In the genomic region with DNA sequence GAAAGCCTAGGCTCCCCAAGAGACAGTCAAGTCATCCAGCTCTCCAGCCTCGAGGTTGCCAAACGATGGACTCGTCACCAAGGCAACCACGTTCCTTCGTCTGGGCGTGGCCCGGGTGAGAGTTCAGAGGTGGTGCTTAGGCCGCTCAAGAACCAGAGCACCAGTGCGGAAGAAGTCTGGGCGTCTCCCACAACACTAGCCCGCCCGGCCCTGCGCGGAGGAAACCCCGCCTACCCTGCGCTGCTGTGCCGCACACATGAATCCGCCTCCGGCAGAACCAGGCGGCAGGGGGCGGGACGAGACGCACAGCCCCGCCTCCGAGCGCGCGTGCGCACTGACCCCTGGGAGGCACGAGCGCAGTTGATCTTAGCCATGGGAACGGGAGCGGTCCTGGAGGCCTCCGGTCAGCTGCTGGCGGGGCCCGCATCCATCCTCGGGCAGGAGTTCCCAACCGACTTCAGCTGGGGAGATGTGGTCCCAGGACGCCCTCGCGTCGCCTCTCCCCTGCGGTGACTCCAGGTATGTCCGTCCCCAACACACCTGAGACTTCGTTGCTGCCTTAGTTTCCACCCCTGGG, we compare ENCODE assay signal across 8 mouse cellular contexts. TPM values are rescaled to one million over a fixed set of nuclear protein-coding genes. Genes with fewer than 3 reads are reported as not detected.
A peak's percentile ranks its signal among the peaks of the same experiment; 100 is the strongest.
DNase-seq lines count a peak whose midpoint lies in the region; ATAC-seq and TF ChIP-seq lines count a peak whose summit lies in the region.

A gene (plus strand): TSS at position 363 of the 577 bp plus-strand sequence.

- WGBS in kidney, embryonic 14.5 days, result under 1% methylated on average over 45 of the region's 45 CpGs
- WGBS in limb, embryonic 15.5 days, result under 1% methylated on average over 45 of the region's 45 CpGs

- H3K36me3 ChIP-seq in kidney, embryonic 14.5 days (ENCODE audit: control insufficient read depth, insufficient read depth, low read length), result no peaks in the 10 kb centered on the region
- H3K36me3 ChIP-seq in limb, embryonic 15.5 days, result 0 out of 2 replicates have a peak, but pooled peaks cover 5% of the 10 kb centered on the region

- no peaks in the 10 kb centered on the region for H3K9me3 ChIP-seq in kidney, embryonic 14.5 days (ENCODE audit: control insufficient read depth, low read length)
- H3K9me3 ChIP-seq in limb, embryonic 15.5 days, result no peaks in the 10 kb centered on the region

- peak; percentile 97 for DNase-seq in A20 (ENCODE audit: low read depth, low spot score)
- DNase-seq in heart, adult 9 months (ENCODE audit: low spot score in 2 of 2), result peak; percentile 97 to 98
- peak; percentile 79 to 94 for DNase-seq in monocyte, adult 2 months (ENCODE audit: low read depth in 1 of 2, low spot score in 2 of 2)
- peak; percentile 93 to 94 for DNase-seq in spleen, postnatal 36 days (ENCODE audit: low spot score in 2 of 2)

- no peak for TF ChIP-seq CTCF in bone marrow macrophage, adult 2 months (IDR thresholded peaks at IDR 0.05; ENCODE audit: low read depth, low read length)
- no peak for TF ChIP-seq CTCF in embryonic fibroblast, embryonic 13.5 days (IDR thresholded peaks at IDR 0.05; ENCODE audit: borderline replicate concordance, insufficient read depth, low read length)

- H3K27me3 ChIP-seq in kidney, embryonic 14.5 days (ENCODE audit: control insufficient read depth, insufficient read depth, low read length), result no peaks in the 10 kb centered on the region
- no peaks in the 10 kb centered on the region for H3K27me3 ChIP-seq in limb, embryonic 15.5 days

- peak within 1 kb of the TSS; percentile 28; the same call in 1 of the 2 replicates for H3K27ac ChIP-seq in bone marrow macrophage, adult 2 months (ENCODE audit: insufficient read depth, low read depth, low read length)
- peak within 1 kb of the TSS; percentile 50; the same call in 1 of the 2 replicates for H3K27ac ChIP-seq in embryonic fibroblast, embryonic 13.5 days (ENCODE audit: insufficient read depth, low read length)
- H3K27ac ChIP-seq in kidney, embryonic 14.5 days (ENCODE audit: low read depth, low read length), result no peak within 1 kb of the TSS
- peak within 1 kb of the TSS; percentile 78 for H3K27ac ChIP-seq in limb, embryonic 15.5 days

- H3K4me2 ChIP-seq in kidney, embryonic 14.5 days (replicated peaks; ENCODE audit: low read depth, low read length), result peak within 1 kb of the TSS; percentile 68
- peak within 1 kb of the TSS; percentile 54 for H3K4me2 ChIP-seq in limb, embryonic 15.5 days

- peak within 1 kb of the TSS; percentile 71 for H3K9ac ChIP-seq in kidney, embryonic 14.5 days (ENCODE audit: low read depth, low read length)
- H3K9ac ChIP-seq in limb, embryonic 15.5 days, result peak within 1 kb of the TSS; percentile 47

- peaks cover 3% of the 10 kb centered on the region; the same call in 1 of the 2 replicates for H3K4me1 ChIP-seq in bone marrow macrophage, adult 2 months (ENCODE audit: control insufficient read depth, insufficient read depth, low read length)
- H3K4me1 ChIP-seq in embryonic fibroblast, embryonic 13.5 days (ENCODE audit: control insufficient read depth, insufficient read depth, low read length), result no peaks in the 10 kb centered on the region; the same call in 1 of the 2 replicates
- H3K4me1 ChIP-seq in kidney, embryonic 14.5 days (ENCODE audit: control insufficient read depth, insufficient read depth, low read length), result 0 out of 2 replicates have a peak, but pooled peaks cover 4% of the 10 kb centered on the region
- H3K4me1 ChIP-seq in limb, embryonic 15.5 days, result 0 out of 2 replicates have a peak, but pooled peaks cover 4% of the 10 kb centered on the region

- H3K4me3 ChIP-seq in bone marrow macrophage, adult 2 months (ENCODE audit: insufficient read depth, low read length), result peak within 1 kb of the TSS; percentile 82
- peak within 1 kb of the TSS; percentile 64 for H3K4me3 ChIP-seq in embryonic fibroblast, embryonic 13.5 days (ENCODE audit: insufficient read depth, low read length)
- peak within 1 kb of the TSS; percentile 69 for H3K4me3 ChIP-seq in kidney, embryonic 14.5 days (ENCODE audit: low read length)
- peak within 1 kb of the TSS; percentile 63 for H3K4me3 ChIP-seq in limb, embryonic 15.5 days

- ATAC-seq in kidney, embryonic 14.5 days (ENCODE audit: low FRiP score, low TSS enrichment), result peak; percentile 100
- ATAC-seq in limb, embryonic 15.5 days (ENCODE audit: insufficient number of reproducible peaks, low FRiP score, low TSS enrichment, low read depth), result peak; percentile 99

- no peak for TF ChIP-seq POLR2A in bone marrow macrophage, adult 2 months (IDR thresholded peaks at IDR 0.05; ENCODE audit: borderline replicate concordance, low read depth, low read length)
- peak; percentile 97 for TF ChIP-seq POLR2A in embryonic fibroblast, embryonic 13.5 days (IDR thresholded peaks at IDR 0.05; ENCODE audit: low read depth, low read length)

RNA-seq across cellular contexts. Expression of the gene that starts here (rescaled TPM):
- 4.2 and 5.0 TPM in 2 replicates for polyA plus RNA-seq in bone marrow macrophage, adult 2 months (2012; ENCODE audit: insufficient read depth, insufficient read length, missing spikeins)
- polyA plus RNA-seq in embryonic fibroblast, embryonic 13.5 days (2011; ENCODE audit: insufficient read length, low read depth, missing spikeins), result 11.9 and 12.3 TPM in 2 replicates
- 5.9 and 10.2 TPM in 2 replicates for polyA plus RNA-seq in kidney, embryonic 14.5 days (2014; fragmentation: Nextera tagmentation; extraction: Ambion mirVana)
- polyA plus RNA-seq in limb, embryonic 15.5 days (2015; fragmentation: Nextera tagmentation; extraction: Ambion mirVana), result 11.6 and 12.9 TPM in 2 replicates
